Mouse (Mus musculus): ENCODE measurements around the gene Sdr39u1. TPM values are rescaled to one million over a fixed set of nuclear protein-coding genes. Genes with fewer than 3 reads are reported as not detected.

Gene Sdr39u1
- polyA plus RNA-seq, 1 experiment from 2014 or later: 71.0 TPM

Other genes with a start within 250 kb of the Sdr39u1 start
- gene Mdp1, start 239.8 kb downstream of the Sdr39u1 start, polyA plus RNA-seq (2015; fragmentation: Nextera tagmentation; extraction: Ambion mirVana): 66.3 and 70.1 TPM in 2 replicates
- 57.5 and 60.4 TPM in 2 replicates for gene Gmpr2, start 228.4 kb downstream of the Sdr39u1 start, polyA plus RNA-seq (2015; fragmentation: Nextera tagmentation; extraction: Ambion mirVana)
- gene Nedd8, start 228.2 kb downstream of the Sdr39u1 start, polyA plus RNA-seq (2015; fragmentation: Nextera tagmentation; extraction: Ambion mirVana): 665 and 692 TPM in 2 replicates
- gene Tinf2, start 218.5 kb downstream of the Sdr39u1 start, polyA plus RNA-seq (2015; fragmentation: Nextera tagmentation; extraction: Ambion mirVana): 45.1 and 51.6 TPM in 2 replicates
- gene Tgm1, start 186.4 kb downstream of the Sdr39u1 start, polyA plus RNA-seq (2015; fragmentation: Nextera tagmentation; extraction: Ambion mirVana): 0.13 and 0.21 TPM in 2 replicates
- gene Rabggta, start 178.0 kb downstream of the Sdr39u1 start, polyA plus RNA-seq (2015; fragmentation: Nextera tagmentation; extraction: Ambion mirVana): 33.5 and 37.8 TPM in 2 replicates
- gene Dhrs1, start 154.6 kb downstream of the Sdr39u1 start, polyA plus RNA-seq (2015; fragmentation: Nextera tagmentation; extraction: Ambion mirVana): 77.1 and 78.8 TPM in 2 replicates
- gene Nop9, start 154.6 kb downstream of the Sdr39u1 start, polyA plus RNA-seq (2015; fragmentation: Nextera tagmentation; extraction: Ambion mirVana): 44.4 and 46.4 TPM in 2 replicates
- gene Cideb, start 141.8 kb downstream of the Sdr39u1 start, polyA plus RNA-seq (2015; fragmentation: Nextera tagmentation; extraction: Ambion mirVana): 0.20 and 0.23 TPM in 2 replicates
- 0.18 and 0.29 TPM in 2 replicates for gene Ltb4r2, start 138.9 kb downstream of the Sdr39u1 start, polyA plus RNA-seq (2015; fragmentation: Nextera tagmentation; extraction: Ambion mirVana)
- gene Ltb4r1, start 134.3 kb downstream of the Sdr39u1 start, polyA plus RNA-seq (2015; fragmentation: Nextera tagmentation; extraction: Ambion mirVana): 0.45 TPM in 1 of 2 replicates, not detected in the other
- 3.6 and 5.4 TPM in 2 replicates for gene Adcy4, start 116.2 kb downstream of the Sdr39u1 start, polyA plus RNA-seq (2015; fragmentation: Nextera tagmentation; extraction: Ambion mirVana)
- 2.1 and 2.4 TPM in 2 replicates for gene Ripk3, start 111.4 kb downstream of the Sdr39u1 start, polyA plus RNA-seq (2015; fragmentation: Nextera tagmentation; extraction: Ambion mirVana)
- gene Nfatc4, start 77.1 kb downstream of the Sdr39u1 start, polyA plus RNA-seq (2015; fragmentation: Nextera tagmentation; extraction: Ambion mirVana): 17.0 and 18.9 TPM in 2 replicates
- 9.3 and 12.4 TPM in 2 replicates for gene Nynrin, start 46.3 kb downstream of the Sdr39u1 start, polyA plus RNA-seq (2015; fragmentation: Nextera tagmentation; extraction: Ambion mirVana)
- 0.08 and 0.18 TPM in 2 replicates for gene Cbln3, start 15.9 kb downstream of the Sdr39u1 start, polyA plus RNA-seq (2015; fragmentation: Nextera tagmentation; extraction: Ambion mirVana)
- gene Khnyn, start 15.3 kb downstream of the Sdr39u1 start, polyA plus RNA-seq (2015; fragmentation: Nextera tagmentation; extraction: Ambion mirVana): 9.6 and 10.8 TPM in 2 replicates
- not detected in 2 replicates for gene Cma1, start 44.4 kb upstream of the Sdr39u1 start, polyA plus RNA-seq (2015; fragmentation: Nextera tagmentation; extraction: Ambion mirVana)
- gene Cma2, start 50.7 kb upstream of the Sdr39u1 start, polyA plus RNA-seq (2015; fragmentation: Nextera tagmentation; extraction: Ambion mirVana): not detected in 2 replicates
- not detected in 2 replicates for gene Mcpt1, start 117.7 kb upstream of the Sdr39u1 start, polyA plus RNA-seq (2015; fragmentation: Nextera tagmentation; extraction: Ambion mirVana)
- not detected in 2 replicates for gene Mcpt9, start 130.2 kb upstream of the Sdr39u1 start, polyA plus RNA-seq (2015; fragmentation: Nextera tagmentation; extraction: Ambion mirVana)
- not detected in 2 replicates for gene Mcpt2, start 141.7 kb upstream of the Sdr39u1 start, polyA plus RNA-seq (2015; fragmentation: Nextera tagmentation; extraction: Ambion mirVana)
- not detected in 2 replicates for gene Mcpt4, start 162.0 kb upstream of the Sdr39u1 start, polyA plus RNA-seq (2015; fragmentation: Nextera tagmentation; extraction: Ambion mirVana)
- not detected in 2 replicates for gene Mcpt8, start 185.0 kb upstream of the Sdr39u1 start, polyA plus RNA-seq (2015; fragmentation: Nextera tagmentation; extraction: Ambion mirVana)
- gene Ctsg, start 202.3 kb upstream of the Sdr39u1 start, polyA plus RNA-seq (2015; fragmentation: Nextera tagmentation; extraction: Ambion mirVana): not detected in 2 replicates
- gene Gzme, start 220.3 kb upstream of the Sdr39u1 start, polyA plus RNA-seq (2015; fragmentation: Nextera tagmentation; extraction: Ambion mirVana): not detected in 2 replicates
- not detected in 2 replicates for gene Gzmd, start 232.3 kb upstream of the Sdr39u1 start, polyA plus RNA-seq (2015; fragmentation: Nextera tagmentation; extraction: Ambion mirVana)

Measured in forebrain, embryonic 13.5 days (tissue).